Mouse (Mus musculus): ENCODE results near the gene Sgsm1.

DNA sequence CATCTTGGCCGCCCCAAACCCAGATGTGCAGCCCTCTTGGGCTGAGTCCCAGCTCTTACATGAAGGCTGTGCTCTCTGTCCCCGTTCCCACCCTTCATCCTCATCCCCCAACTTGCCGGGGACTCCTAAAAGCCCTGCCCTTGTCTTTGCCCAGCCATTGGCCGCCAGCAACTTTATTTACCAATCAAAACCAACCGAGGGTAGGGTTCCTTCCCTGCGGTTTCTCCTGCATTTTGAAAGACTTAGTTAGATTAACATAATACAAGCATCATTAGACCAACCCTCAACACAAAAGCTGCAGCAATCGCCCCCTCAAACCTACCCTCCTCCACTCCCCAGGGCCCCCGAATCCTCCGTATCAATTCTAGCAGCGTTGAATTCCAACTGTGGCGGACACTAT, 35.2 kb upstream of the Sgsm1 start:
- TF ChIP-seq POLR2A (IDR thresholded peaks at IDR 0.05; ENCODE audit: borderline replicate concordance, extremely low read depth, low read depth, low read length), result no peak
- TF ChIP-seq CTCF (IDR thresholded peaks at IDR 0.05; ENCODE audit: insufficient read depth, low read length), result no peak
